Mouse (Mus musculus): ENCODE measurements around the gene Tubd1. TPM values are rescaled to one million over a fixed set of nuclear protein-coding genes. Genes with fewer than 3 reads are reported as not detected.
A peak's percentile ranks its signal among the peaks of the same experiment; 100 is the strongest.
"Not testable (repeated sequence)": the region's sequence is repeated elsewhere in the genome, so short reads cannot be mapped to it uniquely, and the experiment has no call there.

The Tubd1 gene
- polyA plus RNA-seq, 1 experiment: 8.2 TPM

- Histone ChIP-seq H3K4me3 (ENCODE audit: insufficient read depth, low read length) (no peak overlapping the region), H3K4me1 (ENCODE audit: control insufficient read depth, insufficient read depth, low read length) (no peaks in the 10 kb centered on the region), H3K27ac (ENCODE audit: insufficient read depth, low read length) (no peak overlapping the region)
- no peak for TF ChIP-seq CTCF (IDR thresholded peaks at IDR 0.05; ENCODE audit: borderline replicate concordance, insufficient read depth, low read length)
- no peak for TF ChIP-seq POLR2A (IDR thresholded peaks at IDR 0.05; ENCODE audit: low read depth, low read length)
Observed at GRCm38 (mm10) chr11:86527528-86527927, 17.3 kb upstream of the Tubd1 start.

DNA sequence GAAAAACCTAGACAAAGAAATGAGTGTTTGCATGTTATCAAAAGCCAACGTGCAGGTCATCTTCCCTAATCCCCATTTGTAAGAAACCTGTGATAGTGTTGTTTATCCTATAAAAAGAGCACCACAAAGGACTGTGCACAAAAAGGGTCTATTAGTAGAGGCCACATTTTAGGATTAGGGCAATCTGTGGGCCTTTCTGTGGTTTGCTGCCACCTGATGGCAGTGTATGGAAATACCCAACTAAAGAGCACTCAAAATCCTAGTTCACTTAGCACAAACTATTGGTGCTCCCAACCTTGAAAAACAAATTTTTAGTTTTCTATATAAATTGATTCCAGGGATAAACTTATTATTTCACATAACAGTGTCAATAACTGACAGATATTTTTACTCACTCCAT is 12.0 kb upstream of the Tubd1 start:
- no peaks in the 10 kb centered on the region for H3K4me1 ChIP-seq (ENCODE audit: control insufficient read depth, insufficient read depth, low read length)
- no peak overlapping the region for H3K27ac ChIP-seq (ENCODE audit: insufficient read depth, low read length)
- no peak for TF ChIP-seq POLR2A (IDR thresholded peaks at IDR 0.05; ENCODE audit: low read depth, low read length)
- no peak for TF ChIP-seq CTCF (IDR thresholded peaks at IDR 0.05; ENCODE audit: borderline replicate concordance, insufficient read depth, low read length)
- no peak overlapping the region for H3K4me3 ChIP-seq (ENCODE audit: insufficient read depth, low read length)

- not testable (repeated sequence) for H3K4me1 ChIP-seq (ENCODE audit: control insufficient read depth, insufficient read depth, low read length); H3K27ac ChIP-seq (ENCODE audit: insufficient read depth, low read length); H3K4me3 ChIP-seq (ENCODE audit: insufficient read depth, low read length)
Observed at GRCm38 (mm10) chr11:86533302-86533701, 11.5 kb upstream of the Tubd1 start.

DNA sequence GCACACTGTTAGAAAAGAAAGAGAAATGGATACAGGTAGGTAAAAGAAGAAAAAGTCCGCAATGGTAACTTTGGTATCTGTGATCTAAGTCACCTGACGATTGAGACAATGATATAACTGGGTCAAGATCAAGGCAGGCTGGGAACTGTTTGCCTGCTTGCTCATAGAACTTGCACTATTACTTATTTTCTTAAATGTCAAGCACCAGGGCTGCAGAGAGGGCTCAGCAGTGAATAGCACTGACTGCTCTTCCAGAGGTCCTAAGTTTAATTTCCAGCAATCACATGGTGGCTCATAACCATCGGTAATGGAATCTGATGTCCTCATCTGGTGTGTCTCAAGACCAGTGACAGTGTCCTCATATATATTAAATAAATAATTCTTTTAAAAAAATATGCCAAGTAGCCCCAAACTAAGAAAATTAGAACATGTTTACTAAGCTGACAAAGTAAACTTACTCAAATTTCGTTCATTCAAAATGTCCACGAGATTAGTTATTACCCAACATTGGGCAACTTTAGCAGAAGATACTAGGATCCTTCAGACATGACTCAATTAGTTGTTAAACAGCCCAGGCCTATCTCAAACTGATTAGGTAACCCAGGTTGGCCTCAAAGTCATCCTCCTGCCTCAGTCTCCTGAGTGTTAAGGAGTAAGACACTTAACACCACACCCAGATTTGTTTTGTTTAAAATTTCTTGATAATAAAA is 10.4 kb upstream of the Tubd1 start:
- Histone ChIP-seq H3K4me1 (ENCODE audit: control insufficient read depth, insufficient read depth, low read length) (no peaks in the 10 kb centered on the region), H3K4me3 (ENCODE audit: insufficient read depth, low read length) (no peak overlapping the region)

DNA sequence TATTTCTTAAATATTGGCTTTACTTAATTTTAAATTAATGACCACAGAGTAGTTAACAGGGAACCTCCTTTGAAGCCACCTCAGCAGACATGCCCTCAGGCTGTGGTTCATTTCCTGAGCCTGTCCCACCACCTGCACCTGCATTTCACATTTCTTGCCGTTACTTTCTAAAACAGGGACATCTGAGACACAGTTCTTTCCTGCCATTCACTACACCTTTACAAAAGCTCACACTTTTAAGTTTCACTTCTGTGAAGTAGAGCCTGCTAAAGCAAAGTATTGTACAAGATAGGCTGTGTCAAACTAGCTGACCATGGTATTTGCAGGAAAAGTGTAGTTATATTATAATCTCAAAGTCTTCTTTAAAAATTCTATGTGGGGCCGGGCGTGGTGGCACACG is 6.0 kb upstream of the Tubd1 start:
- H3K27ac ChIP-seq (ENCODE audit: insufficient read depth, low read length): no peak overlapping the region
- no peak overlapping the region for H3K4me3 ChIP-seq (ENCODE audit: insufficient read depth, low read length)
- TF ChIP-seq CTCF (IDR thresholded peaks at IDR 0.05; ENCODE audit: borderline replicate concordance, insufficient read depth, low read length): no peak
- TF ChIP-seq POLR2A (IDR thresholded peaks at IDR 0.05; ENCODE audit: low read depth, low read length): no peak
- H3K4me1 ChIP-seq (ENCODE audit: control insufficient read depth, insufficient read depth, low read length): peaks cover 5% of the 10 kb centered on the region

More for the DNA sequence above, 10.4 kb upstream of the Tubd1 start:
- TF ChIP-seq POLR2A (IDR thresholded peaks at IDR 0.05; ENCODE audit: low read depth, low read length) (no peak), CTCF (IDR thresholded peaks at IDR 0.05; ENCODE audit: borderline replicate concordance, insufficient read depth, low read length) (no peak)
- H3K27ac ChIP-seq (ENCODE audit: insufficient read depth, low read length): no peak overlapping the region

DNA sequence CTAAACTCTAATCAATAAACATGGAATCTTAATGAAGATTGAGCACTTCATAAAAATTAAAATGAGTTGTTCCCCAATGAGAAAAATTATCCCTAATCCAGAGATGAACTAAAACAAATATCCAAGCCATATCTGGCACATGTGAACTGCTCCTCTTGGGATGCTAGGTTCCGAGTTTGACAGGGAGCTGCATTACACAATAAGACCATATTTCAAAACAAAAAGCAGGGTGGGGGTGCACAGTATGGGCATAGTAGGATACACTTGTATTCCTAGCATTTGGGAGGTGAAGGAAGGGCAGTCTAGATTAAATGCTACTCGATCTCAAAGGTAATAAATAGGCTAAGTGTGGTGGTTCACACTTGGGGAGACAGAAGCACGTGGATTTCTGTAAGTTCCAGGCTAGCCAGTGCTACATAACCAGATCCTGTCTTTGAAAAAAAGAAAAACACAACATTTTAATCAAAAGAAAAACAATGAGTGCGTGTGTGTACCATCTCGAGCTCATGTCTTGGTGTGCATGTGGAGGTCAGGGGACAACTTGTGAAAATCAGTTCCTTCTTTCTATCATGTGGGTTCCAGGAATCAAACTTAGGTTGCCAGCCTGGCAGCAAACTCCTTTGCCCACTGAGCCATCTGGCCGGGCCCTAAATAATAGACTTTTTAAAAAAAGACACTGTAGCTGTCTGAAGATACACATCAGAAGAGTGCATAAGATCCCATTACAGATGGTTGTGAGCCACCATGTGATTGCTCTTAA is 4.9 kb upstream of the Tubd1 start:
- TF ChIP-seq CTCF (IDR thresholded peaks at IDR 0.05; ENCODE audit: borderline replicate concordance, insufficient read depth, low read length) (no peak), POLR2A (IDR thresholded peaks at IDR 0.05; ENCODE audit: low read depth, low read length) (no peak)
- Histone ChIP-seq H3K4me1 (ENCODE audit: control insufficient read depth, insufficient read depth, low read length) (peaks cover 5% of the 10 kb centered on the region), H3K27ac (ENCODE audit: insufficient read depth, low read length) (no peak overlapping the region), H3K4me3 (ENCODE audit: insufficient read depth, low read length) (no peak overlapping the region)

GRCm38 (mm10) chr11:86540476-86540845 is 4.3 kb upstream of the Tubd1 start:
- Histone ChIP-seq H3K4me3 (ENCODE audit: insufficient read depth, low read length) (no peak overlapping the region), H3K27ac (ENCODE audit: insufficient read depth, low read length) (no peak overlapping the region), H3K4me1 (ENCODE audit: control insufficient read depth, insufficient read depth, low read length) (peaks cover 5% of the 10 kb centered on the region)
- TF ChIP-seq POLR2A (IDR thresholded peaks at IDR 0.05; ENCODE audit: low read depth, low read length) (no peak), CTCF (IDR thresholded peaks at IDR 0.05; ENCODE audit: borderline replicate concordance, insufficient read depth, low read length) (no peak)

- Histone ChIP-seq H3K4me3 (ENCODE audit: insufficient read depth, low read length) (peak overlapping the region; percentile 33), H3K4me1 (ENCODE audit: control insufficient read depth, insufficient read depth, low read length) (peaks cover 5% of the 10 kb centered on the region), H3K27ac (ENCODE audit: insufficient read depth, low read length) (peak overlapping the region; percentile 67)
- TF ChIP-seq POLR2A (IDR thresholded peaks at IDR 0.05; ENCODE audit: low read depth, low read length): no peak
- no peak for TF ChIP-seq CTCF (IDR thresholded peaks at IDR 0.05; ENCODE audit: borderline replicate concordance, insufficient read depth, low read length)
Observed at GRCm38 (mm10) chr11:86542851-86543250, 1.9 kb upstream of the Tubd1 start.

GRCm38 (mm10) chr11:86543960-86544638 is 692 bp upstream of the Tubd1 start:
- TF ChIP-seq POLR2A (IDR thresholded peaks at IDR 0.05; ENCODE audit: low read depth, low read length) (no peak), CTCF (IDR thresholded peaks at IDR 0.05; ENCODE audit: borderline replicate concordance, insufficient read depth, low read length) (no peak)

DNA sequence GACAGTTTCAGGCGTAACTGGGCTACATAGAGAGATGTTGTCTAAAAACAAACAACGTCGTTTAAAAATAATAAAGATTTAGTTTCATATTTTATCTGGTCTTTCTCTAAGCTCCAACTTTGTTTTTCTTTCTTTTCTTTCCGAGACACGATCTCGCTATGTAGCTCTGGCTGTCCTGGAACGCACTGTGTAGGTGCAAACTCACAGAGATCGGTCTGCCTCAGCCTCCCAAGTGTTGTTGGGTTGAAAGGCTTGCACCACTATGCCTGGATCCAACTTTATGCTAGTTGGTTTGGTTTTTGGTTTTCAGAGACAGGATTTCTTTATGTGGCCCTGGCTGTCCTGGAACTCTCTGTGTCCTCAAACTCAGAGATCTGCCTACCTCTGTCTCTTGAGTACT is 765 bp downstream of the Tubd1 start:
- Histone ChIP-seq H3K27ac (ENCODE audit: insufficient read depth, low read length) (peak overlapping the region; percentile 74; the same call in 1 of the 2 replicates), H3K4me3 (ENCODE audit: insufficient read depth, low read length) (peak overlapping the region; percentile 54), H3K4me1 (ENCODE audit: control insufficient read depth, insufficient read depth, low read length) (peaks cover 5% of the 10 kb centered on the region)
- TF ChIP-seq POLR2A (IDR thresholded peaks at IDR 0.05; ENCODE audit: low read depth, low read length) (no peak), CTCF (IDR thresholded peaks at IDR 0.05; ENCODE audit: borderline replicate concordance, insufficient read depth, low read length) (no peak)

More at GRCm38 (mm10) chr11:86543960-86544638, 692 bp upstream of the Tubd1 start:
- H3K27ac ChIP-seq (ENCODE audit: insufficient read depth, low read length): no peak overlapping the region
- peaks cover 5% of the 10 kb centered on the region for H3K4me1 ChIP-seq (ENCODE audit: control insufficient read depth, insufficient read depth, low read length)
- H3K4me3 ChIP-seq (ENCODE audit: insufficient read depth, low read length): peak overlapping the region; percentile 85

Measured in embryonic fibroblast, embryonic 13.5 days (primary cell).